Mouse (Mus musculus) intestine, embryonic 16.5 days (tissue): ENCODE data around the gene Sorcs1. TPM values are rescaled to one million over a fixed set of nuclear protein-coding genes. Genes with fewer than 3 reads are reported as not detected.

ENCODE experiments used
- ATAC-seq: fragments of 200-750 bp; cut with Nextera tagmentation; 2 replicates; pipeline ENCODE4 v1.8.0; 2017; ENCODE audit warnings: moderate TSS enrichment, moderate library complexity
- H3K27ac ChIP-seq: fragments of 300-500 bp; sonication (generic); 2 replicates; pipeline ENCODE4 v1.5.1; 2014; ENCODE audit warnings: mild to moderate bottlenecking, low read length
- H3K27me3 ChIP-seq: fragments of 300-500 bp; sonication (generic); replicated peaks from 2 replicates; pipeline ENCODE4 v1.6.1; 2014; ENCODE audit warnings: low read length, control low read depth, mixed read lengths; ENCODE audit not compliant: control insufficient read depth, insufficient read depth
- H3K36me3 ChIP-seq: fragments of 300-500 bp; sonication (generic); 2 replicates; pipeline ENCODE4 v1.6.1; 2014; ENCODE audit warnings: low read length, control low read depth; ENCODE audit not compliant: control insufficient read depth, insufficient read depth
- H3K4me1 ChIP-seq: fragments of 300-500 bp; sonication (generic); 2 replicates; pipeline ENCODE4 v1.6.1; 2014; ENCODE audit warnings: low read length, control low read depth, mixed read lengths; ENCODE audit not compliant: control insufficient read depth, insufficient read depth
- H3K4me2 ChIP-seq: fragments of 300-500 bp; sonication (generic); 2 replicates; pipeline ENCODE4 v1.6.1; 2014; ENCODE audit warnings: low read depth, low read length, control low read depth
- H3K4me3 ChIP-seq: fragments of 300-500 bp; sonication (generic); 2 replicates; pipeline ENCODE4 v1.5.1; 2014; ENCODE audit warnings: mild to moderate bottlenecking, low read length
- H3K9ac ChIP-seq: fragments of 300-500 bp; sonication (generic); 2 replicates; pipeline ENCODE4 v1.6.1; 2014; ENCODE audit warnings: low read depth, low read length
- H3K9me3 ChIP-seq: fragments of 300-500 bp; sonication (generic); 2 replicates; pipeline ENCODE4 v1.6.1; 2016; ENCODE audit warnings: low read length, control low read depth; ENCODE audit not compliant: control insufficient read depth
- whole genome bisulfite sequencing: fragments of 180-500 bp; shearing (Covaris S2); extraction: QIAGEN DNeasy Blood & Tissue Kit; methylation state at CpG from one replicate; pipeline ENCODE4 v1.1.7; 2014; 5-methylcytosine and 5-hydroxymethylcytosine counted together
- polyA plus RNA-seq: library from polyadenylated mRNA; unstranded; fragments of >200 nt; fragmentation: Nextera tagmentation; extraction: Ambion mirVana; gene quantifications from 2 replicates; pipeline ENCODE4 v1.2.1, GENCODE M21; 2015

The Sorcs1 gene
- polyA plus RNA-seq, 1 experiment from 2014 or later, result 1.9 TPM

DNA sequence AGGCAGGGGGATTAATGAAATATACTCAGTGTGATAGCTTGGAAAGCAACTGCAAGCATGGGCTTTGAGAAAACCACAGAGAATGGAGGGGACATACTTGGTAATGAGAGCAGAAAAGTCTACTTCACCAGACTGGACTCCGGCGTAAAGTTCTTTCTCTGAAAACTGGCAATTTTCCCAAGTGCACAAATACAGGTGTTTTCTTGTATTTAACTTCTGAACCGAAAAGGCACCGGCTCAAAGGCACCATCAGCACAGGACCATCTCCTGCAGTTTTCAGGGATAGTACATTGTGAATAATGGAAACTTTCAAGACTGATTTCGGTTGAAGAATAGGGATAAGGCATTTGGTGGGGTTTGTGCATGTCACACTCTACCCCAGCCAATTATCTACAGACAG lies 219.9 kb downstream of the Sorcs1 start:
- Histone ChIP-seq H3K4me2 (no peak overlapping the region), H3K27me3 (no peaks in the 10 kb centered on the region), H3K27ac (no peak overlapping the region), H3K4me1 (no peaks in the 10 kb centered on the region), H3K4me3 (no peak overlapping the region), H3K9me3 (no peaks in the 10 kb centered on the region), H3K9ac (no peak overlapping the region), H3K36me3 (no peaks in the 10 kb centered on the region)
- 93% methylated on average over 5 of the region's 5 CpGs for WGBS
- ATAC-seq, result no peak

DNA sequence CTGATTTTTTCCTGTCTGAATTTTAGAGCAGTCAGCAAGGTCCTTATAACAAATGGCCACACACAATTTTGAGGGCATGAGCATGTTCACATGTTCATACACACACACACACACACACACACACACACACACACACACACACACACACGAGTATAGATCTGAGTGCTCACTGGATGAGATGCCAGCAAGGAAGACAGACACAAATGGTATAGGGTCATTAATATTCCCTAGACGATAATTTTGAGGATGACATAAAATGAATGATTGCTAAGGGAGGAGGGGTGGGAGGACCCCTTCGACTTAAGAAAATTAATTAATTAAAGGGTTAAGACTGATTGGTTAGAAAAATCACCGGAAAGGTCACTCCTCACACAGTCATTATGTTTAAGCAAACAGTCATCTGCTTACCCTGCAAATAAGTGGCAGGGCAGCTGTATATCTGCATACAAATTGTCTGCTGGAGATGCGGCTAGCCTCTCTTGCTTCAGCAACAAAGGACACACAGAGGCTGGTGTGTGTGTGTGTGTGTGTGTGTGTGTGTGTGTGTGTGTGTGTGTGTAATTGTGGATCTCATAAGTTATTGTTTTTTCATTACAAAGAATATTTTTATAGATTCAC lies 221.1 kb downstream of the Sorcs1 start:
- no peaks in the 10 kb centered on the region for H3K9me3 ChIP-seq
- WGBS, result 36% methylated on average over 5 of the region's 5 CpGs
- ATAC-seq, result no peak

DNA sequence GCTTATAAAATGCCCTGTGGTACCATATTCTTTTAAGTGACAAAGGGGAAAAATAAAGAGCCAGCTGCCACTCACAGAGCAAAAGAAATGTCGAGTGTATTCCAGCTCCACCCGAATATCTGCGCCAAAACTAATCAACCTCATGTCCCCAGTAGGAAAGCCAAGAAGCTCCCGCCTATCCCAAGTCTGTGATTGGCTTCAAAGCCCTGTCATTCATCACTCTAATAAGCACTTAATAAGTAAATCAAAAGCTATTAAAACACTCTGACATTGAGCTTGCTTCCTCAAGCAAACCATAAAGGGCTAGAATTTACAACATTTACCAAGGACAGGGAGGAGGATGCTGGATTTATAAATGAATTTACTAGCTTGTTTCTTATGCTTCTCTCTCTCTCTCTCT lies 237.3 kb downstream of the Sorcs1 start:
- Histone ChIP-seq H3K27me3 (no peaks in the 10 kb centered on the region), H3K4me3 (no peak overlapping the region), H3K4me2 (no peak overlapping the region), H3K36me3 (no peaks in the 10 kb centered on the region), H3K4me1 (0 out of 2 replicates have a peak, but pooled peaks cover 4% of the 10 kb centered on the region), H3K9me3 (no peaks in the 10 kb centered on the region), H3K27ac (no peak overlapping the region), H3K9ac (no peak overlapping the region)
- ATAC-seq, result no peak
- WGBS, result 46% methylated on average over 4 of the region's 4 CpGs

More for the DNA sequence above, 221.1 kb downstream of the Sorcs1 start:
- Histone ChIP-seq H3K4me1 (no peaks in the 10 kb centered on the region), H3K4me2 (no peak overlapping the region), H3K27ac (no peak overlapping the region), H3K36me3 (no peaks in the 10 kb centered on the region), H3K27me3 (no peaks in the 10 kb centered on the region), H3K4me3 (no peak overlapping the region), H3K9ac (no peak overlapping the region)

DNA sequence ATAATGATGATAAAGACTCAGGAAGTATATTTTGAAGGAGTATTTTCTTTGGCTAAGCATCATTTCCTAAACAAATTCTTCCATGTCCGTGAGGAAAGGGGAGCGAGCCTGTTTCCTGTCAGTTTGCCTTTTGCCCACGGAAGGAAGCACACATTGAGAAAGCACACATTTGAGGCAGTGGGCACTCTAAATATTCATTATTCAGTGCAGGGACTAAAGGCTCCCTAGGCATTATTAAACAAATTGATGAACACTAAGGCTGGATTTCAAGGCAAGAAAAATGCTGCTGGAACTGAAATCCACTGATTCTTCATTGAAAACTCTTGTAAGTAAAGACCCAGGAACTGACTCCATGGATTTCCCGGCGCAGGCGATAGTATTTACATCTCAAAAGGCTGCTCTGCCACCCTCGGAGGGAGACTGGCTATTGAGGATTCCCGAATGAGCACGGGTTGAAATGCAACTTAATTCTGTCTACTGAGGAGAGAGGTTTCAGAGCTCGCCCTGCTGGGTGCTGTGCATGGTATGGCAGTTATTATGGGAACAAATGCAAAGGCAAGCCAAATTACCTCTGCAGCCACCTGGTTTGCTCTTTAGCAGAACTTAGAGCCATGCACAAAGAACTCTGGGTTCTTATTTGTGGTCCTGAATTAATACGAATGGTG lies 238.1 kb downstream of the Sorcs1 start:
- 10% methylated on average over 11 of the region's 11 CpGs for WGBS
- 0 out of 2 replicates have a peak, but pooled peaks cover 4% of the 10 kb centered on the region for H3K4me1 ChIP-seq
- no peaks in the 10 kb centered on the region for H3K36me3 ChIP-seq
- no peak overlapping the region for H3K4me3 ChIP-seq
- H3K27ac ChIP-seq, result no peak overlapping the region
- ATAC-seq, result no peak
- H3K27me3 ChIP-seq, result no peaks in the 10 kb centered on the region
- H3K4me2 ChIP-seq, result 0 out of 2 replicates have a peak overlapping the region, but pooled peaks have one; percentile 3
- no peak overlapping the region for H3K9ac ChIP-seq
- H3K9me3 ChIP-seq, result no peaks in the 10 kb centered on the region

DNA sequence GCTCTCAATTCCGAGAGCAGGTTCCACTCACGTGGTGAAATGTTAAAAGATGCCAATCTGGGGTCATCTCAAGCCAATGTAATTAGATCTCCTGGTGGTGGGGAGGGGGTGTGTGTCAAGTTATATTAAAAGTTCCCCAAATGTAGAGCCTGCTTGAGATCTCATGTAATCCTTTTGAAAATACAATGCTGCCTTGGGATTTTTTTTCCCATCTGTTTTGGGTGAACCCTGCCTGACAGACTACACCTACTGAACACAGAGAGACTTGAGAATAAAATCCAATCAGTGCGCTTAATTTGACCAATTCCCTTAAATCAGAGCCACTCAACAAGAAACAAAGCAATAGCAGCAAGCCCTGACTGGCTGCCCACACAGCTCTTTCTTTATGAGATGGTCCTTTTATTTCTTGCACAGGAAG lies 239.0 kb downstream of the Sorcs1 start:
- H3K4me3 ChIP-seq, result no peak overlapping the region
- no peak overlapping the region for H3K9ac ChIP-seq
- 0 out of 2 replicates have a peak, but pooled peaks cover 4% of the 10 kb centered on the region for H3K4me1 ChIP-seq
- H3K9me3 ChIP-seq, result no peaks in the 10 kb centered on the region
- H3K36me3 ChIP-seq, result no peaks in the 10 kb centered on the region
- no peak for ATAC-seq
- H3K27ac ChIP-seq, result no peak overlapping the region
- WGBS, result 40% methylated on average over 3 of the region's 3 CpGs
- no peak overlapping the region for H3K4me2 ChIP-seq
- H3K27me3 ChIP-seq, result no peaks in the 10 kb centered on the region

DNA sequence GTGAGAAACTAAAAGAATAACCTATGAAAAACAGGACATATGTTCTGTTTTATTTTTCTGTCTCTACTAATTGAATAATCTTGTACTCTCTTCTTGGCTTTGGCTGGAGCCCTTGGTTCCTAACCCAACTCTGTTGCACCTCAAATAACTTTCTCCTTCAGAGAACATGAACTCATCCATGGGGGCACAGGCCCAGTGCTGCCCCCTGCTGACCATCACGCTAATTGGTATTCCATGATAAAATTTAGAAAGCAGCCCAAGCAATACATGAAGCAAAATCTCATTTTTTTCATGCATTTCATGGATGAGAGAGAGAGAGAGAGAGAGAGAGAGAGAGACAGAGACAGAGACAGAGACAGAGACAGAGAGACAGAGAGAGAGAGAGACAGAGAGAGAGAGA lies 255.5 kb downstream of the Sorcs1 start:
- Histone ChIP-seq H3K36me3 (no peaks in the 10 kb centered on the region), H3K4me3 (no peak overlapping the region), H3K27me3 (no peaks in the 10 kb centered on the region), H3K27ac (no peak overlapping the region), H3K4me2 (no peak overlapping the region), H3K9ac (no peak overlapping the region), H3K4me1 (no peaks in the 10 kb centered on the region), H3K9me3 (no peaks in the 10 kb centered on the region)
- WGBS, result 70% methylated on average over 1 of the region's 1 CpGs
- ATAC-seq, result no peak

DNA sequence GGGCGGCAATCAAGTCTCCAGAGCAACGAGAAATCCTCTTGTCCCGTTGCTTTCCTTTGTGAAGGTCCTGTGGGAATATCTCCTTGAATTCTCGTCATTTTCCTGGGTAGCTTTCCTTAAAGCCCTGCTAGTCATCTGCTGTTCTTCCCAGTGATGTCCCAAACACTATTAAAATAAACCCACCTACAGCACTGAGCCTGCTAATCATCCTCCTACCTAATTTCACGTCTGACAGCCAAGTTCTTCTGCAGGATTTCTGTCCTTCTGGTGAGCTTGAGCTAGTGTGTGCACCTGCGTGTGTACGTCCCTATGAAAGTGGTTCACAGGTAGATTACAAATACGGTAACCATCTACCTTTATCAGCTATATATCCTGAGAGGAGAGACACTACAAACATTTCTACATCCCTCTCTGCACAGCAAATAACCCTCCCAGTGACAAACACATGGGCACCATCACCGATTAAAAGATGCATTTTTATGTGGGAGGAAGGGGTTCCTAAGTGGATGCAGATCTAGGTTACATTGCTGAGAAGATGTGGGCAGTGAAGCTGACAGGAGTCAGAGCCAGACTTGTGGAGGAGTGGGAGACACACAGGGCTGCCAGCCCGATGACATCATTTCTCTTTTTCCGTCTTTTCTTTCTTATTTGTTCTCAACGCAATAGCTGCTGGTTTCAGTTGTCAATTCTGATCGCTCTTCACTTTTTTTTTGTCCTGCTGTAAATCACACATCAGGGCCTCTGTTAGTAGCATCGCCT lies 259.3 kb downstream of the Sorcs1 start:
- Histone ChIP-seq H3K9ac (no peak overlapping the region), H3K4me1 (no peaks in the 10 kb centered on the region), H3K36me3 (no peaks in the 10 kb centered on the region), H3K9me3 (no peaks in the 10 kb centered on the region), H3K4me3 (no peak overlapping the region), H3K4me2 (no peak overlapping the region), H3K27ac (no peak overlapping the region), H3K27me3 (no peaks in the 10 kb centered on the region)
- WGBS, result 46% methylated on average over 14 of the region's 14 CpGs
- ATAC-seq, result no peak

DNA sequence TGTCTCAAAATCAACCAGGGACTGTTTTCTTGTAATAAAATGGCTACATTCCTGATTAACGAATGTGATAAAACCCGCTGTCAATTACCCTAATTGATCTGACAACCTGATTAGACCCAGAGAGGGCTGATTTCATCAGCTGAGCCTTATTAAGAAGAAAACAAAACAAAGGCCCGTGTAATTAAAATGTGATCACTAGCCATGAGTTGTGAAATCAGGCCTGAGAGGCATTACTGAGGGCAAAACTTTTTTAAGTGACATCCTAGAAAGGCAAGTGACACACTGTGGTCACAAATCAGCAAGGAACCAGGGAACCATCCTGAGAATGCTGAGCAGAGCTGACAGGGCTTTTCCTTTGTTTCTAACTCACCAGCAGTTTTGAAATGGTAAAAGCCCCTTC lies 267.9 kb downstream of the Sorcs1 start:
- H3K9ac ChIP-seq, result no peak overlapping the region
- no peaks in the 10 kb centered on the region for H3K36me3 ChIP-seq
- no peaks in the 10 kb centered on the region for H3K27me3 ChIP-seq
- H3K9me3 ChIP-seq, result no peaks in the 10 kb centered on the region
- no peak overlapping the region for H3K27ac ChIP-seq
- WGBS, result 80% methylated on average over 3 of the region's 3 CpGs
- H3K4me3 ChIP-seq, result no peak overlapping the region
- no peak for ATAC-seq
- H3K4me2 ChIP-seq, result no peak overlapping the region
- H3K4me1 ChIP-seq, result no peaks in the 10 kb centered on the region

DNA sequence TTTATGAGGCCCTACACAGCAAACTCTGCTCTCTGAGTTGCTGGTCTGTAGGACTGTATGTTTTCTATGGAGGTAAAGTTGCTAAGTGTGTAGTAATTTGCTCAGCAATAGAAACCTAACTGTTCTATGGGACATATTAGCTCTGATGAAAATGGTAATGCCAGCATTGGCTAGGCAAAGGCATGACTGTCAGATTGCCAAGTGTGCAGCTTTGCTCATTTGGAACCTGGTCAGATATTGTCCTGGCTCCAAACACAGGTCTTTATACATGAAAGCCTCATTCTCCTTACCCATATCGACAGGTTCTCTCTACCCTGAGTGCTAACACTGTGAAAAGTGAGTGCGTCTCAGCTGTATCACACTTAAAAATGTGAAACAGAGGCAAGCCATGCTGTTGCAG lies 280.1 kb downstream of the Sorcs1 start:
- 88% methylated on average over 2 of the region's 2 CpGs for WGBS
- no peak overlapping the region for H3K4me2 ChIP-seq
- H3K36me3 ChIP-seq, result no peaks in the 10 kb centered on the region
- no peak for ATAC-seq
- no peak overlapping the region for H3K9ac ChIP-seq
- no peaks in the 10 kb centered on the region for H3K27me3 ChIP-seq
- no peak overlapping the region for H3K27ac ChIP-seq
- no peaks in the 10 kb centered on the region for H3K4me1 ChIP-seq
- no peaks in the 10 kb centered on the region for H3K9me3 ChIP-seq
- H3K4me3 ChIP-seq, result no peak overlapping the region
